Mouse (Mus musculus) stomach, adult 2 months (tissue): ENCODE results near the gene Ccdc124. TPM values are rescaled to one million over a fixed set of nuclear protein-coding genes. Genes with fewer than 3 reads are reported as not detected.

Experiments used
- polyA plus RNA-seq: library from polyadenylated mRNA; depleted of rRNA; stranded (reverse); fragments of >200 nt; gene quantifications from 2 replicates; pipeline ENCODE4 v1.2.3, GENCODE M21; 2012; rRNA removed

Gene Ccdc124
- polyA plus RNA-seq = 38.7 and 55.7 TPM in 2 replicates

GRCm38 (mm10) chr8:70873364-70873985, at the start of gene Ccdc124:
Gene Ccdc124 (minus strand): TSS chr8:70873935.

GRCm38 (mm10) chr8:70905831-70906736, 32.3 kb upstream of the Ccdc124 start, which contains the start of gene Map1s:
Gene Map1s (plus strand): TSS chr8:70905932.

GRCm38 (mm10) chr8:70897021-70897680, 23.4 kb upstream of the Ccdc124 start, which contains the start of gene Rpl18a:
Gene Rpl18a (minus strand): TSS chr8:70897412.

GRCm38 (mm10) chr8:70892022-70892895, 18.5 kb upstream of the Ccdc124 start, which contains the start of gene Slc5a5:
Gene Slc5a5 (minus strand): TSS chr8:70892757.

GRCm38 (mm10) chr8:70862824-70863641, 10.7 kb downstream of the Ccdc124 start, which contains the start of gene Kcnn1:
Gene Kcnn1 (minus strand): TSS chr8:70863258.

GRCm38 (mm10) chr8:70839408-70840351, 34.1 kb downstream of the Ccdc124 start, which contains the start of gene Arrdc2:
Gene Arrdc2 (minus strand): TSS chr8:70839720.

Other genes with a start within 250 kb of the Ccdc124 start
- gene Gdf15, start 241.5 kb downstream of the Ccdc124 start, polyA plus RNA-seq = 1.5 and 4.3 TPM in 2 replicates
- 6.0 and 8.1 TPM in 2 replicates for gene Pgpep1, start 213.5 kb downstream of the Ccdc124 start, polyA plus RNA-seq
- 43.4 and 55.5 TPM in 2 replicates for gene Lsm4, start 200.7 kb downstream of the Ccdc124 start, polyA plus RNA-seq
- gene Jund, start 175.0 kb downstream of the Ccdc124 start, polyA plus RNA-seq = 305 and 826 TPM in 2 replicates
- gene Iqcn, start 170.5 kb downstream of the Ccdc124 start, polyA plus RNA-seq = 0.01 and 0.06 TPM in 2 replicates
- gene Gm3336, start 155.4 kb downstream of the Ccdc124 start, polyA plus RNA-seq = 78.8 and 98.8 TPM in 2 replicates
- gene Pde4c, start 150.2 kb downstream of the Ccdc124 start, polyA plus RNA-seq = 4.4 and 8.1 TPM in 2 replicates
- gene Rab3a, start 119.3 kb downstream of the Ccdc124 start, polyA plus RNA-seq = 26.6 and 31.2 TPM in 2 replicates
- 90.0 and 283 TPM in 2 replicates for gene Mpv17l2, start 113.0 kb downstream of the Ccdc124 start, polyA plus RNA-seq
- gene Pik3r2, start 97.2 kb downstream of the Ccdc124 start, polyA plus RNA-seq = 152 and 224 TPM in 2 replicates
- 40.6 and 40.8 TPM in 2 replicates for gene Mast3, start 68.9 kb downstream of the Ccdc124 start, polyA plus RNA-seq
- 0.27 and 0.49 TPM in 2 replicates for gene Il12rb1, start 65.5 kb downstream of the Ccdc124 start, polyA plus RNA-seq
- 34.5 and 41.1 TPM in 2 replicates for gene Arrdc2, start 34.2 kb downstream of the Ccdc124 start, polyA plus RNA-seq
- 2.6 and 3.1 TPM in 2 replicates for gene Kcnn1, start 10.7 kb downstream of the Ccdc124 start, polyA plus RNA-seq
- gene Slc5a5, start 18.8 kb upstream of the Ccdc124 start, polyA plus RNA-seq = 165 and 247 TPM in 2 replicates
- 3,410 and 3,519 TPM in 2 replicates for gene Rpl18a, start 23.5 kb upstream of the Ccdc124 start, polyA plus RNA-seq
- 19.5 and 26.4 TPM in 2 replicates for gene Map1s, start 32.0 kb upstream of the Ccdc124 start, polyA plus RNA-seq